Mouse (Mus musculus): ENCODE measurements around the gene Gm3239.
"Not testable (repeated sequence)": the region's sequence is repeated elsewhere in the genome, so short reads cannot be mapped to it uniquely, and the experiment has no call there.

Gm3239 gene

DNA sequence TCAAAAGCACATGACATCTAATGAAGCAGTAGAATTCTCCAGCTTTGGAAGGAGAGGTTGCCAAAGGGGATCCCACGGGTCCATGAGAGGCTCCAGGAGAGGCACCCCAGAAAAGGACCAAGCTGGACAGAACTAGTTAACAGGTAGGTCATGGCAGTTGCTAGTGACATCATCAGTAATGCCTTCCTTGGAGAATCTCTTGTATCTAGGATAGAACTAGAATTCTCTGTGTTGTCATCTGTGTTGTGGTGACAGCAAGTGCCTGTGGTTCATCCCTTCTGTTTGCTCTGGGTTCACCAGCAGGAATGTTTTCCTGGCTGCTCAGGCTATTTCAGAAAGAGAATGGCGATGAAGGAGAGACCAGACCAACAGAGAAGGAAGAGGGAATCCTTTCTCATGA, at the start of gene Gm3239:
TSS of gene Gm3239 (plus strand) at position 301 of the 400 bp plus-strand sequence.
- DNase-seq, result not testable (repeated sequence)

DNA sequence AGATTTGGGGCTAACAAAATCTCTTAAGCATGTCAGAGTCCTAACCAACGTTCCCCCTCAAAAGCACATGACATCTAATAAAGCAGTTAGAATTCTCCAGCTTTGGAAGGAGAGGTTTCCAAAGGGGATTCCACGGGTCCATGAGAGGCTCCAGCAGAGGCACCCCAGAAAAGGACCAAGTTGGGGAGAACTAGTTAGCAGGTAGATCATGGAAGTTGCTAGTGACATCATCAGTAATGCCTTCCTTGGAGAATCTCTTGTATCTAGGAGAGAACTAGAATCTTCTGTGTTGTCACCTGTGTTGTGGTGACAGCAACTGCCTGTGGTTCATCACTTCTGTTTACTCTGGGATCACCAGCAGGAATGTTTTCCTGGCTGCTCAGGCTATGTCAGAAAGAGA, 31.9 kb upstream of the Gm3239 start, which contains the start of gene Gm8159:
TSS of gene Gm8159 (plus strand) at position 301 of the 400 bp plus-strand sequence.
- not testable (repeated sequence) for DNase-seq

DNA sequence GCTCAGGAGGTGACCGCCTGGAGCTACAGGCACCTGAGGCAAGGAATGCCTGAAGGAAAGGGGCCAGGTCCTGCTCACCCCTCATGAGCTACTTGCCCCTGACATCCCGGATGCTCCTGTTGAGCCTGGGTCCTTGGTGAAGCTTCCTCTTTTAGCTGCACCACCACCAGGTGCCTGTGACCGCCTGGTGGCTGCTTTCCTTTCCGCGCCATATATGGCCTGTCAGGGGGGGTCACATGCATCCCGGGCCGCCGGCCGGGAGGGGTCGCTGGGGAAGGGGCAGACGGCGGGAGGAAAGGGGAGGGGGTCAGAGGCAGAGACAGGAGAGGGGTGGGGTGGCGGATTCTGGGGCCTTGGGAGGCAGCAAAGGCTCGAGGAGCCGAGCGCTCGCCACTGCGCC, 14.7 kb upstream of the Gm3239 start:
- DNase-seq, result peak; percentile 5 to 18

DNA sequence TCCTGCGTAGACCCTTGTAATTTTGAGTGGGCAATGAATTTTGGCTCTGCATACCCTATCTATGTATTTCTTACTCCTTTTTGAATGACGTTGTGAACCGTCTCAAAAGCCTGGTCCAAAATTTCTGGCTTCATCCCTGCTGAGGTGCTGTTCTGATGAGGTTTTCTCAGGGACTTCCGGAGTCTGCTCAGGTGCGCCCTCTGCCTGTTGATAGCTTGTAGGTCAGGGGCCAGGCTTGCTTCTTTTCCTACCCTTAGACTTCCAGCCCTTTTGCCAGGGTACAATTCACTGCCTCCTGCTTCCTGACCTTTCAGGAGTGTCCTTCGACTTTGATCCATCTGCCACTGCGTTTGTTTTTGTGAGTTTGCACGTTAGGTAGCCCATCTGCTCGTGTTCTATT, 13.7 kb upstream of the Gm3239 start:
- peak; percentile 71 to 74 for DNase-seq

DNA sequence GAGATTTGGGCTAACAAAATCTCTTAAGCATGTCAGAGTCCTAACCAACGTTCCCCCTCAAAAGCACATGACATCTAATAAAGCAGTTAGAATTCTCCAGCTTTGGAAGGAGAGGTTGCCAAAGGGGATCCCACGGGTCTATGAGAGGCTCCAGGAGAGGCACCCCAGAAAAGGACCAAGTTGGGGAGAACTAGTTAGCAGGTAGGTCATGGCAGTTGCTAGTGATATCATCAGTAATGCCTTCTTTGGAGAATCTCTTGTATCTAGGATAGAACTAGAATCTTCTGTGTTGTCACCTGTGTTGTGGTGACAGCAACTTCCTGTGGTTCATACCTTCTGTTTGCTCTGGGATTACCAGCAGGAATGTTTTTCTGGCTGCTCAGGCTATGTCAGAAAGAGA, 44.9 kb downstream of the Gm3239 start, which contains the start of gene Gm7876:
TSS of gene Gm7876 (plus strand) at position 301 of the 400 bp plus-strand sequence.
- DNase-seq, result not testable (repeated sequence)

Data from cerebellum, postnatal 10 days (tissue).